Mouse (Mus musculus) mouse embryonic stem cell (cell line): ENCODE results near the gene Tprg.

Source experiments
- in situ Hi-C, 2 experiments: fragments of 300-500 bp; cut with MboI; formaldehyde crosslinking; loops; 1 replicate in 1 of 2; 3 replicates in 1 of 2; pipeline ENCODE4 v1.14.3; 2019 to 2020; ENCODE audit warnings: low sequenced_read_pairs in 2 of 2, low pct_unique_long_range_greater_than_20kb in 1 of 2, mixed read lengths in 1 of 2; ENCODE audit not compliant: unreplicated experiment in 1 of 2

The Tprg gene

DNA sequence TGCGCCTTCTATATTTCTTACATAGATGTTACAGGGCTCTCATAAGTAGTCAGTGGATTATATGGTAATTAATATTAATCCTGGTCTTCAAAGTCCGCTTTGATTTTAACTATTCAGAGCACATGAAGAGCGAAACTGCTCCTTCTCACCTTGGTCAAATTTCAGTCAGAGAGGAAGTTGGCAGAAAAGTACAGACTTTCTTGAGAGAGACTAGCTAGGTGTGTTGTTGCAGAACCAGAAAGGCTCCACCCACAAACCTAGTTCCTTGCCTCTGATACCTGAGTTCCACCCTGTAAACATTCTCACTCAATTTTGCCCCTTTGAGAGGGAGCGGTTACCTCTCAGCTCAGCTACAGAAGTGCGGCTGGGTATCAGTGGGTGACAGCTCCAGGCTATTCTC, at the start of gene Tprg:
TSS of gene Tprg (plus strand) at position 301 of the 400 bp plus-strand sequence.
- in situ Hi-C loops = no loop called here

DNA sequence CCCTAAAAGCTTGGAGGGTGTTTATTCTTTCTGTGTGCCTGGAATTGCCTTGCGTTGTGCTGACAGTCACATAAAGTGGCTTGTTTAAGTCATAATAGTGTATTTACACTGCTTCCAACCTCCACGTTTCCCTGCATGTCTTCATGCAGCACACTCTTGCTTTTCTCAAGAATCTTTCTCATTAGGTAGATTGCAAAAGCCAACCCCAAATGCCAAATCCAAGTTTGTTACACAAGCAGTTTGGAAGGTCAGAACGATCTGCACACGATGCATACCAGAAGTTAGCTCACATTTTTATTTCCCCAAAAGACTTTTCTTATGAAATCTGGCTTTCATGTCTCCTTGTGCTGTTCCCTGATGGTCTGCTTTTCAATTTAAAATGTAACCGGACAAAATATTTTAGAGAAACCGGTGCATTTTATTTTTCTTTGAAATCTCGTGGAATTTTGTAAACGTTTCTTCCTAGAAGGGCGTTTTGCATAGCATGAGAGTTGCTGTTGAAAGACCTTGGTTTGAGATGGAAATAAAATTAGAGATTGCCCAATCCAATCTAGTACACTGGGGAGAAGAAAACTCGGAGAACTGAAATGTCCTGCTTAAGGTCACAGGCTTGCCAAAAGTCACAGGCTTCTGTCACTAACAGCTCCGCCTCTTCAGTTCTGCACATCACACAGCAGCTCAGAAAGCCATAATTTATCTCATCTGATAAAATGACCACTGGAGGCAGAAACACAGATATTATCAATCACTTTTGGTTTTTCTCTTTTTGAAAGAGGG, 48.2 kb upstream of the Tprg start:
- in situ Hi-C loops = no loop called here

DNA sequence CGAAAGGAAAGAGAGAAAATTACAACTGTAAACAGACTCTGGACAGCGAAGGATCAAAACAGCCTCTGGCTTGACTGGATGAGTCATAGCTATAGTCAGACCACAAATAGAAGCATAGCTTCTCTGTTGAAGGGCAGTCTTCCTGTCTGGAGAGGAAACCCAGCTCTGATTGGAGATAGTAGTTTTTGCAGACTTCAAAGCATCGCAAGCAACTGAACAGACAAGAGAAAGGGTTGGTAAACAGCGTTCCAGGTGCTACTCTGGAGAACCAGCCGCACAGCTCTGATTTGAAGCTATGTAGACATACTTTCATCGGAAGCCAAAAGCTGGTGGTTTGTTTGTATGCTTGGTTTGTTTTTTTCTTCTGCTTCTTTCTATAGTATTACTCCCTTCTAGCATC, 37.7 kb upstream of the Tprg start:
- in situ Hi-C loops = no loop called here

DNA sequence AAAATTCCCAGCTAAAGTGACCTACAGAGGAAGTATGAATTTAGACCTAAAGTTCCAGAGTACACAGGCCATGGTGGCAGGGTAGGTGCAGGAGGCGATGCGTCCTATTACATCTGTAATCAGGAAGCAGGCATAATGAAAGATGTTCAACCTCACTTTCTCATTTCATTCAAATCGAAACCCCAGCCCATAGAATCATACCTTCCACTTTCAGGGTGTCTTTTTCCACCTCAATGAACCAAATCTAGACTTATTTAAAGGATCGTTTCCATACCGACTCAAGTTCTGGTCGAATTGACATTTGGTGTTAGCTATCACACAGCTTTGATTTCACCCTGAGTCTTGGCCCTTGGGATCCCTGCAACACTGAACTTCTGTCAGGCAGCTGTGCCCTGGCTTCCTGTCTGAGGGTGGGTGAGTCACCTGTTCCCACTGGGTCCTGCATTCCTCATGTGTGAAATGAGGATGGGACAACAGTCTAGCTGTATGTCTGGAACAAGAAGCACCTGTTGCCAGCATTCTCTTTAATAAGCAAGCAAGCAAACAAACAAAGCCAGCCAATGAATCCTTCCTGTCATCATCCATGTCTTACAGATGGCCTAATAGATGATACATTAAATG, 36.4 kb upstream of the Tprg start:
- in situ Hi-C loops = no loop called here

DNA sequence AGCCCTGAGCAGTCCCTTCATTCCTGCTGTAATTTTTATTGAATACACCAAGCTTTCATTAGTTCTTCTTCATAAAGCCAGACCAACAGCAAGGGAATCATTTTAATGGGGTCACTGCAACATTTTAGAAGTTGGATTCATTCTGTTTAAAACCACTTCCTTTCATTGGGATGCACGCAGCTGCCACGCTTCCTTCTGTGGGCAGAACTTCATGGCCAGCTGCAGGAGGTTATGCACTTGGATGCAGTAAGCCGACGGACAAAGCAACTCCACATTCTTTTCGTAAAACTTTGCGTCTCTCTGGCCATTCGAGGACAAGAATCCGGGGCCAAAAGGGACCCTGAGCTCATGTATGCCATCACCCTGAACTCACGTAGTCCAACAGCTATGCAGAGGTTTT, 35.5 kb upstream of the Tprg start:
- in situ Hi-C loops = no loop called here

DNA sequence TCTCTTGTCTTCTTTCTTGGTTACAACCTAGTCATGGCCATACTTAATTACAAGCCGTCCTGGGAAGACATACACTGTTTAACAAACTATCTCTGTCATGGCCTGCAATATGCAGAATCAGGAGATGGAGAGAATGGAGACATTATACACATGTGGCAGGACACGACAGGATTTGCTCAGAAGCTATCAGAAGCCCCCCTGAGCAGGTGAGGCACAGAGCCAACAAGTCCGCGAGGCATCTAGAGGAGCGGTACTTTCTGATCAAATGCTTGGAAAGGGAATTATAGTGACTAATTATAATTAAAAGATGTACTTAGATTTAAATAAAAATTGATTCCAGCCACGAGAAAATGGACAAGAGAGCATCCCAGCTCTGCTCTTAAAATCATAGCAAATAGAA, 32.0 kb upstream of the Tprg start:
- in situ Hi-C loops = no loop called here

DNA sequence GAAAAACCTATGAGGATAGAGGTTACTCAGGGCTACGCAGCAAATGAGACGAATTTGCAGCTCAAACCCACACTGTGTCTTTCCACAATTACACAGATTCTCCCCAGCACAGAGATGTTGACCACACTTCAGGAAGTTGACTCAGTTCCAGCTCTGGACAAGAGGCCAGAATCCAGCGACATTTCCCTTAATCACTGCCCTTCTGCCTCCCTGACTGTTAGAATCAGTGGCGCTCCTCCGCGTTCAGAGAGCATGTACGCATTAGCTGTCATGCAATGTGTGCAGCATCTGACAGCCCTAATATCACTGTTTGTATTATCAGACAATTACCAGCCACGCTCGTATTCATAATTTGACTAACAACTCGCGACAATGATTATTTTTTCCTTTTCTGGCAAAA, 31.4 kb upstream of the Tprg start:
- in situ Hi-C loops = no loop called here

DNA sequence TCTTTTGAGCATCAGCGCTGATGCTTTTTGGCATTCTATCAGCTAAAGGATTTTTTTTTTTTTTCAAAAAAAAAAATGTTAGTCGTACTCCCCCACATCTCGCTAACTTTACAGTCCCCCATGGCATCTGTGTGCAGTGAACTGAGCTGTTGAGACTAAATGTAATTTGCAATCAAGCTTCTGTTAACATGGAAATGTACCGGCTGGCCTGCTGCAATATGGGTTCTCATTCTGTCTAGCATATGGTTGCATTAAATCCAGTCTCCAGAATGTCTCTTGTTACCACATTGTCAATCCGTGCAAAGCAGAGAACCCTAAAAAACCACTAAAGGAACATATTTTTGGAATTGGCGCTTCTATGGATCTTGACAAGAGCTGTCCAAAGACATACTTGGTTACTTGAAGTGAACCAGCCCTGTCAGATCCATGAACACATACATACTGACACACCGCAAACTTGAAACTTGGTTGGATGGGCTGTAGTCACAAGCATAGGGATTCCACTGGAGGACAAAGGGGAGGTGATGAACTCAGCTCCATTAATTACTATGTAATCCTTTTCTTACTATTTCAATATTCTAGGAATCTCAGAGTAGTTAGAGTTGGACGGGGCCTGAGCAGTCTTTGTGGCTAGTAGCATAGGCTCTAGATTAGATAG, 30.9 kb upstream of the Tprg start:
- in situ Hi-C loops = no loop called here

DNA sequence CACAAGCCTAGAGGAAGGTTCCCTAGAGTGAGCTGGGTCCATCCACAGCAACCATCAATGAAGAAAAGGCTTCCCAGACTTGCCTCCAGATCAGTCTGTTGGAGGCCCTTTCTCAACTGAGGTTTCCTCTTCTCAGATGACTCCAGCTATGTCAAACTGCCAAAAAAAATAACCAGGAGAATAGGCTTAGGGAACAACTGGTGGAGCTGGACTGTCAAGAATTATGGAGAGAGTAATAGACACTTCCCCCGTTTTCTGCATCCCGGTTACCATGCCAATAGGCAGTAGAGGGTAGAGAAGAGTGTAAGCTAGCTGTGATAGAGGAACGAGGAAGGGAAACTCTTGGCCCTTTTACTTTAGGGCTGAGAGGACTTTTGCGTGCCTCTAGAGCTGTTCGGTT, 24.3 kb upstream of the Tprg start:
- in situ Hi-C loops = no loop called here

DNA sequence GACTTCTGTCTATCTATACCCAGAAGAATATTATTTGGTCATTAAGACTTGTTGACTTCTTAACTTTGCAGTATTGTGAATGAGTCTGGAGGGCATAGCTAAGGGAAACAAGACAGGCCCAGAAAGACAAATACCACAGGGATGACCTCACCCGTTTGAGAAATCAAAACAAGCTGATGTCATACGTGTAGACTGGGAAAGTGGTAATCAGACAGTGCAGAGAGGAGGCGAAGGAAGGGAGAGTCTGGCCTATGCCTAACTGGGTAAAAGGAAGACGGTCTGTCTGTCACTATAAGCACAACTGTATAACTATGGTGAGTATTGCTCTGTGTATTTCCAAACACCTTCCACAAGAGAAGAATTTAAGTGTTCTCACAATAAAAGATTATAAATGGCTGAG, 23.7 kb upstream of the Tprg start:
- in situ Hi-C loops = no loop called here

DNA sequence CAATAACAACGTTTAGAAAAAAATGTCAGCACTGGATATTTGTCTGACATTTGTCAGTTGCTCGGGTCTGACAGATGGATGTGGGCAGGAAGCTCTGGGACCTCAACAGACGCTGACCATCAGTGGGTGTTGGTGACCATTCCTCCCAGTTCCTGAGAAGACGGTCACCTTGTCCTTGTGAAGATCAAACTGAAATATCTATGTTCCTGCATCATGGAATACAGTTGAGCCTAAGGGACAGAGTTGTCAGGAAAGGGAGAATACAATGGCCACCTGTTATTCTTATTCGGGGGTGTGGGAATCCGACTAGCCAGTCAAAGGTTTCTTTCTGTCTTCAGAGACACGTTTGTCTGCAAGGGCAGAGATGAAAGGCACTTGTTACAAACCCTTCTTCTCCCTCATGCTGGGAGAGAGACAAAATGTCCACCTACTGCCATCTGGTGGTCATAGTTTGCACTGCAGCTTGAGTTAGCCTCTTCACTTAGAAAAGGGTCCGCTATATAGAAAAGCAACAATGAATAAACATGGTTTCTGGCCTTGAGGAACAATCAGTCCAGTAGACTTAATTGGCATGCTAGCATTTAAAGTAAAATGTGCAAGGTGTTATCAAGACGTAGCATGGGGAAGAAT, 23.0 kb upstream of the Tprg start:
- in situ Hi-C loops = no loop called here

DNA sequence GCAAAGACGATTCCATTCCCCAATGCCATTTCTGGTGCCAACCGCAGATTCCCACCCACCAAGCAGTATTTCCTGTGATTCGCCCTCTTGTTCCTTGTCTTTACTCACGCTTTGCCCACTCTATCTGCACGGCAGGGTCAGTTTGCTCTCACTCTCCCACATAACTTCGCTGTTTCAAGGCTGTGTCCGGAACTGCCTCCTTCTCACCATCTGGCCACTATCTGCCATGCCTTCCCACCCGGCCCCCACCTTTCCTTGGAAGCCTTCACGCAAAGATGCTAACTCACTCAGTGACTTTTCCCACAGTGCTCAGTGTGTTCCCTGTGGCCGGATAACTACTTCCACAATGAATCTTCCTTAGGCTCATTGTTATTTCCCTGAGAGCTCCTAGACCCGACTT, 21.4 kb upstream of the Tprg start:
- in situ Hi-C loops = no loop called here

DNA sequence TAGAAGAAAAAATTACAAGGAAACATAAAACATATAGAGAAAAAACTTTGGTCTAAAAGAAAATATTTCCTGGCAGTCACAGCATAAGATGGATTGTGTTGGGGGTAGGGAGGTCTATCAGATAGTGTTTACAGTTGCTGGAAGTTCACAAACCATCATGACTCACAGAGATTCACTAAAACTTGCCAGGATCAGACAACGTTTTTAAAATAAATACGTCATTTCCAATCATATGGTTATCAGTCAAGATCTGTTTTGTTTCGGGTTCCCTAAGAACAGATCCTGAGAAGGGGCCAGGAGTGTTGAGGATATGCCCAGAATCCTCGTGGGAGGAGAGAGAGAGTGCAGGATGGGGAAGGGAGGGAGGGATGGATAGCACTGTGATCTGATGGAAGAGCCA, 18.3 kb upstream of the Tprg start:
- in situ Hi-C loops = no loop called here

DNA sequence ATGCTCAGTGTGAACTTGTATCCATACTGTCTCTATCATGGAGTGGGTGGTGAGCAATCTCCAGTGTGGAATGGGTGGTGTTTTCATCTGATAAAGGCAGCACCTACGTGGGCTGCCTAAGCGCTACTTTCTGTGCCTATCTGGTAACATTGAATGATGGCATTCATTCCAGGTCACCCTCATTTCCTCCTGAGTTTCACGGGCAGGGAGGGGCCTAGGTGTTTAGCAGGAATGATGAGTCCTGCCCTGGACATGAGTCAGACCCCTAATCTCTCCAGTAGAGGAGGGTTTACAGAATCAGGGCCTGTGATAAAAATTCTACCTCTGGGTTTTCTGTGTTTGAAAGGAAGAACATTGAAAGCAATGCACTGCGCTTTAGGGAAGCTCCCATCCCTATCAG, 4.1 kb upstream of the Tprg start:
- in situ Hi-C loops = no loop called here

DNA sequence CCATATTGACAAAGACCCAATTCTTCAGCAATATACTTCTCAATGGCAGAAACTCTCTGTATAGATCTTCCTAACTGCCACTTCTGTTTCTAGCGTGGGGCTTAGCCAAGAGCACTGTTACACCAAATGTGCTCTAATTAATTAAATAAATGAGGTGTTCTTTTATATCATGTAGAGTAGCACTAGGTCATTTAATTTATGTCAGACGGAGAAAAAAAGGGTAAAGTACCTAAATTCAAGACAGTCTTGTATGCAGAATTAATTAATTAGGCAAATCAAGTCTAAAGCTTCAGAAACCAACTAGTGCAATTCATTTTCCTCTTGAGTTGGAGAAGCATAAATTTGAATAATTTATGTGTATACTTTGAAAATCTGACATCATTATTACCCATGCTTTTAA, 7.1 kb downstream of the Tprg start:
- in situ Hi-C loops = no loop called here

DNA sequence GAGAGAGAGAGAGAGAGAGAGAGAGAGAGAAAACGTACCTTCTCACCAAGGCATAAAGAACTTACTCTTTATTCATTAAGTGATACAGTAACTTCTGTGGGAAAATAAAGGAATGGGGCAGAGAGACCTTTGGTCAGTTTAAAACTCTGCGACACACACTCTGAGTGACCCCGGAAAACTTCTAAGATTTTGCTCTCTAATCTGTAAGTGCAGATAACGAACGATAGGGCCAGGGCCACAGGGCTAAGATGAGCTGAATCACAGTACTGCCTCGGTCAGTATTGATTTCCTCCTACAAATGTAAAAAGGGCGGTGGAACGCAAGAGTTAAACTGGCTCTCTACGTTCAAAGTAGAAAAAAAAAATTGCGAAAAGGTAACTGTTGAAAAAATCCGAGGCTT, 8.9 kb downstream of the Tprg start:
- in situ Hi-C loops = no loop called here

DNA sequence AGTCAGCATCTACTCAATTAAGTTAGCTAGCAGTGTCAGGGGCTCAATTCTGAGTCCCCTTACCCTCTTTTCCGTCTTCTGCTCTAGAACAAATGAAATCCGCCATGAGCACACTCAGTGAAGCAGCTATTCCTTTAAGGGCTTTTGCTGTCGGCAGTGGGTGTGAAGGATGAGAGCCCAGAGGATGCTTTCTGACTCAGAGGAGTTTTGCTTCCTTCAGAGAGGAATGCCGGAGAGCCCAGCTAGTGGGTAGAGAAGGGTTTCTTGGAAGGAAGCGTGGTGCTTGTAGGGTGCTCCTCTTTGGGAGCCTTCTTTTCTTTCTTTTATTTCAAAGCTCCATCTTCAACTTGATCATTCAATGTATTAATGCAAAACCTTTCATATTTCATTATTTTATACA, 10.1 kb downstream of the Tprg start:
- in situ Hi-C loops = no loop called here

DNA sequence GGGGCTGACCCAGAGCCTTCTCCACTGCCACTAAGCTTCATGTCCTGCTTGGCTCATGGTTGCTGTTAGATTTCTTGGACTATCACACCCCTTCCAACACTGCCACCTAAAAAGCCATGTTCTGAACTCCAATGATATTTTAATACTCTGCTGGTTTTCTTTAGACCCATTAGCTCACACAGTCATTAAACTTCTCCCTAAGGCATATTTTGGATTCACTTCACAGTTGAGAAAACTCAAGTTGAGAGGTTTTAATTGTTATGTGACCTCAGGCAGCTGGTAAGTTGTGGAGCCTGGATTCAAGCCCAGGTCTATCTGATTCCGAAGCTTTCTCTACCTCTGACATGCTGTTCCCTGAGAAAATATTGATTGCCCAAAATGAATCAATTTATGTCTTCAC, 11.6 kb downstream of the Tprg start:
- in situ Hi-C loops = no loop called here

DNA sequence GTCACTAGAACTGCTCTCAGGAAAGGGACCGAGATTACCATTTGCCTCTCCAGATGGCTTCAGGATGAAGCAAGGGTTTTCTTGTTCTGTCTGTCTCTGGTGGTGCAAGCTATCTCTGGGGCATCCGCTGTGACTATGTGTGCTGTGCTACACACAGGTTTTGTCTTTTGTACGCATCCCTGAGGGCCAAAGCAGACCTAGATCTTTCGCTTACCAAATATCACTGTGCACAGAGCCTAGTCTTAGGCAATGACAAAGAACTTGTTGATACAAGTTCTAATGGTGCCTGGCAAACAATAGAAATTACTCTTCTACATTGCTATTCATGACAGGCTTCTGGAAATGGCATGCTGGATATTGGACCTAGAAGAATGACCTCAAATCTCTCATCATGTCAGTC, 16.0 kb downstream of the Tprg start:
- in situ Hi-C loops = no loop called here

DNA sequence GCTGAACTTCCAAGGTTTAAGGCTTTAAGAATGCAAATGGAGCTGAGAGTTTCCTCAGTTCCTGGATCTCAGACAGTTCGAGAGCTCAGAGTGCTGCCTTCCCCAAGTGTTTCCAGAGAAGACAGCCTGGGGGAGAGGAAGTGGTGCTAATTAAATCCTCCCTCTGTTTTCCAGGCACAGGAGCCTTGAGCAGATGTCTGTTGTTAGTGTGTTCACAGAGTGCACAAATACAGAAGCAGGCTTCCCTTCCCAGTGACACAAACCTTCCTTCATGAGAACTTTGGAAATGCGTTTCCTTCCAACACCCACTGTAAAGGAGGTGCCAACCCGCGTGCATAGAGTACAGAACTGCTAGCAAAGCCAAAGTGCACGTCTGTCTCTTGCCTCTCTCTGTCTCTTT, 27.4 kb downstream of the Tprg start:
- in situ Hi-C loops = no loop called here
